Mouse (Mus musculus): ENCODE measurements around the gene Stx7.
"Not testable (repeated sequence)": the region's sequence is repeated elsewhere in the genome, so short reads cannot be mapped to it uniquely, and the experiment has no call there.

The Stx7 gene

GRCm38 (mm10) chr10:24149135-24149781 is at the start of gene Stx7:
Gene Stx7, plus strand, starts transcription at chr10:24149302.
- DNase-seq (ENCODE audit: low read depth, low spot score) = peak; percentile 95

- DNase-seq (ENCODE audit: low read depth, low spot score) = not testable (repeated sequence)
Observed at GRCm38 (mm10) chr10:24101812-24102211, 47.3 kb upstream of the Stx7 start, which contains the start of gene Taar8c. Gene Taar8c, minus strand, starts transcription at chr10:24101912.

GRCm38 (mm10) chr10:24103299-24103698 is 45.8 kb upstream of the Stx7 start:
- not testable (repeated sequence) for DNase-seq (ENCODE audit: low read depth, low spot score)

- no peak for DNase-seq (ENCODE audit: low read depth, low spot score)
Observed at GRCm38 (mm10) chr10:24107747-24108146, 41.4 kb upstream of the Stx7 start.

GRCm38 (mm10) chr10:24108236-24108635 is 40.9 kb upstream of the Stx7 start:
- DNase-seq (ENCODE audit: low read depth, low spot score) = no peak

- not testable (repeated sequence) for DNase-seq (ENCODE audit: low read depth, low spot score)
Observed at GRCm38 (mm10) chr10:24109434-24109833, 39.7 kb upstream of the Stx7 start, which contains the start of gene Taar9. Gene Taar9, minus strand, starts transcription at chr10:24109534.

- peak; percentile 72 for DNase-seq (ENCODE audit: low read depth, low spot score)
Observed at GRCm38 (mm10) chr10:24111116-24111778, 37.9 kb upstream of the Stx7 start.

- peak; percentile 86 for DNase-seq (ENCODE audit: low read depth, low spot score)
Observed at GRCm38 (mm10) chr10:24131451-24132262, 17.4 kb upstream of the Stx7 start.

GRCm38 (mm10) chr10:24132273-24132672 is 16.8 kb upstream of the Stx7 start:
- DNase-seq (ENCODE audit: low read depth, low spot score) = peak; percentile 86

- peak; percentile 16 for DNase-seq (ENCODE audit: low read depth, low spot score)
Observed at GRCm38 (mm10) chr10:24133132-24133531, 16.0 kb upstream of the Stx7 start.

- DNase-seq (ENCODE audit: low read depth, low spot score) = no peak
Observed at GRCm38 (mm10) chr10:24134071-24134645, 14.9 kb upstream of the Stx7 start.

- DNase-seq (ENCODE audit: low read depth, low spot score) = no peak
Observed at GRCm38 (mm10) chr10:24138623-24139261, 10.4 kb upstream of the Stx7 start.

GRCm38 (mm10) chr10:24142735-24143134 is 6.4 kb upstream of the Stx7 start:
- no peak for DNase-seq (ENCODE audit: low read depth, low spot score)

GRCm38 (mm10) chr10:24150086-24150485 is 984 bp downstream of the Stx7 start:
- DNase-seq (ENCODE audit: low read depth, low spot score) = no peak

- DNase-seq (ENCODE audit: low read depth, low spot score) = peak; percentile 51
Observed at GRCm38 (mm10) chr10:24158470-24159254, 9.6 kb downstream of the Stx7 start.

- no peak for DNase-seq (ENCODE audit: low read depth, low spot score)
Observed at GRCm38 (mm10) chr10:24159575-24159974, 10.5 kb downstream of the Stx7 start.

- DNase-seq (ENCODE audit: low read depth, low spot score) = no peak
Observed at GRCm38 (mm10) chr10:24160349-24160748, 11.2 kb downstream of the Stx7 start.

- DNase-seq (ENCODE audit: low read depth, low spot score) = peak; percentile 36
Observed at GRCm38 (mm10) chr10:24164137-24164908, 15.2 kb downstream of the Stx7 start.

GRCm38 (mm10) chr10:24164909-24165304 is 15.8 kb downstream of the Stx7 start:
- no peak for DNase-seq (ENCODE audit: low read depth, low spot score)
